Mouse (Mus musculus) midbrain, embryonic 13.5 days (tissue): Measurements from ENCODE around the gene Lyz1. TPM values are rescaled to one million over a fixed set of nuclear protein-coding genes. Genes with fewer than 3 reads are reported as not detected.

Source experiments
- ATAC-seq: fragments of 200-750 bp; cut with Nextera tagmentation; 2 replicates; pipeline ENCODE4 v1.8.0; 2017; ENCODE audit warnings: mild to moderate bottlenecking, moderate TSS enrichment, moderate library complexity
- H3K27ac ChIP-seq: fragments of 300-500 bp; sonication (generic); 2 replicates; pipeline ENCODE4 v1.5.1; 2015; ENCODE audit warnings: inconsistent platforms, mild to moderate bottlenecking, moderate library complexity
- H3K27me3 ChIP-seq: fragments of 300-500 bp; sonication (generic); 2 replicates; pipeline ENCODE4 v1.6.1; 2015; ENCODE audit warnings: mild to moderate bottlenecking, inconsistent platforms
- H3K36me3 ChIP-seq: fragments of 300-500 bp; sonication (generic); 2 replicates; pipeline ENCODE4 v1.6.1; 2015; ENCODE audit warnings: mild to moderate bottlenecking, inconsistent platforms
- H3K4me1 ChIP-seq: fragments of 300-500 bp; sonication (generic); replicated peaks from 2 replicates; pipeline ENCODE4 v1.6.1; 2015; ENCODE audit warnings: inconsistent platforms
- H3K4me2 ChIP-seq: fragments of 300-500 bp; sonication (generic); replicated peaks from 2 replicates; pipeline ENCODE4 v1.6.1; 2015; ENCODE audit warnings: moderate library complexity, mild to moderate bottlenecking, inconsistent platforms
- H3K4me3 ChIP-seq: fragments of 300-500 bp; sonication (generic); replicated peaks from 2 replicates; pipeline ENCODE4 v1.5.1; 2015; ENCODE audit warnings: mild to moderate bottlenecking, inconsistent platforms
- H3K9ac ChIP-seq: fragments of 300-500 bp; sonication (generic); replicated peaks from 2 replicates; pipeline ENCODE4 v1.6.1; 2015; ENCODE audit warnings: mild to moderate bottlenecking, inconsistent platforms
- H3K9me3 ChIP-seq: fragments of 300-500 bp; sonication (generic); 2 replicates; pipeline ENCODE4 v1.6.1; 2016; ENCODE audit warnings: mild to moderate bottlenecking, inconsistent platforms
- WGBS: fragments of 180-500 bp; shearing (Covaris S2); methylation state at CpG from one replicate; pipeline ENCODE4 v1.1.7; 2015; 5-methylcytosine and 5-hydroxymethylcytosine counted together
- polyA plus RNA-seq: library from polyadenylated mRNA; unstranded; fragments of >200 nt; fragmentation: Nextera tagmentation; extraction: Ambion mirVana; gene quantifications from 2 replicates; pipeline ENCODE4 v1.2.1, GENCODE M21; 2015

Lyz1 gene
- not detected in 2 replicates for polyA plus RNA-seq

DNA sequence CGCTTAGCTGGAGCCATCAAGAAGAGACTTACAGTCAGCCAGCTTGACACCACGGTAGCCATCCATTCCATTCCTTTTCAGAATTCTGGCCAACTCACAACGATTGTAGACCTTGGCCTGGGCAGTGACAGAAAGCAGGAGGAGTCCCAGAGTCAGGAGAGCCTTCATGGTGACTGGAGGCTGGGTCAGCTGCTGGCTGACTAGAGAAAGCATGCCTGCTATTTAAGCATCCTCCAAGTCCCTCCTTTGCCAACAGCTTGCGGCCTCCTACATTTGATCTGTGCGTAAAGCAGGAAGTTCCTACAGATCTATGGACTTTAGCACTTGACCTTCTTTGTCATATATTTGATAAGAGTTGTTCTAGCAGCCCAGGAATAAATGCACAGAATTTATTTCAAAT is at the start of gene Lyz1:
TSS of gene Lyz1 (minus strand) at position 198 of the 400 bp plus-strand sequence.
- H3K36me3 ChIP-seq = no peaks in the 10 kb centered on the region
- no peak within 1 kb of the TSS for H3K4me2 ChIP-seq
- ATAC-seq = no peak
- H3K27ac ChIP-seq = no peak within 1 kb of the TSS
- no peaks in the 10 kb centered on the region for H3K9me3 ChIP-seq
- no peak within 1 kb of the TSS for H3K4me3 ChIP-seq
- no peaks in the 10 kb centered on the region for H3K4me1 ChIP-seq
- H3K9ac ChIP-seq = no peak within 1 kb of the TSS
- no peaks in the 10 kb centered on the region for H3K27me3 ChIP-seq
- 75% methylated on average over 5 of the region's 5 CpGs for WGBS

- 81% methylated on average over 2 of the region's 2 CpGs for WGBS
These were observed 49.7 kb upstream of the Lyz1 start for GRCm38 (mm10) chr10:117342406-117342805.

DNA sequence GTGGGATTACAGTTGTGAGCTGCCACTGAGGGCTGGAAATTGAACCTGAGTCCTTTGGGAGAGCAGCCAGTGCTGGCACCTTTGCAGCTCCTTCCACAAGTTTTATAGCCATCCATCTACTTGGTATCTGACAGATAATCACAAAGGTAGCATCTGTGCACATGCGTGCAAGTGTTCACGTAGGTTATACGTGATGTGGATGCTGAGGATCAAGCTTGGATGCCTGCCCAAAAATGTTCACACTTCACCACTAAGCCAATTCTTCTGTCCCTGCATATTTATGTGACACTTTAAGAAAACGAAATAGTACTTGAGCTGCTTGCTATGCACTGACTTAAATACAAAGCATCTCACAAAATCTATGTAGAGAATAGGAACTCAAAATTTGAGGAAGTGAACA is 48.4 kb upstream of the Lyz1 start:
- Histone ChIP-seq H3K9ac (no peak overlapping the region), H3K27me3 (no peaks in the 10 kb centered on the region), H3K4me3 (no peak overlapping the region), H3K27ac (no peak overlapping the region), H3K4me2 (no peak overlapping the region), H3K4me1 (no peaks in the 10 kb centered on the region), H3K9me3 (no peaks in the 10 kb centered on the region), H3K36me3 (no peaks in the 10 kb centered on the region)
- no peak for ATAC-seq
- 87% methylated on average over 4 of the region's 4 CpGs for WGBS

More at GRCm38 (mm10) chr10:117342406-117342805, 49.7 kb upstream of the Lyz1 start:
- H3K9ac ChIP-seq = no peak overlapping the region
- no peaks in the 10 kb centered on the region for H3K9me3 ChIP-seq
- no peak for ATAC-seq
- H3K36me3 ChIP-seq = no peaks in the 10 kb centered on the region
- H3K27me3 ChIP-seq = no peaks in the 10 kb centered on the region
- H3K27ac ChIP-seq = no peak overlapping the region
- no peak overlapping the region for H3K4me2 ChIP-seq
- no peaks in the 10 kb centered on the region for H3K4me1 ChIP-seq
- H3K4me3 ChIP-seq = no peak overlapping the region

DNA sequence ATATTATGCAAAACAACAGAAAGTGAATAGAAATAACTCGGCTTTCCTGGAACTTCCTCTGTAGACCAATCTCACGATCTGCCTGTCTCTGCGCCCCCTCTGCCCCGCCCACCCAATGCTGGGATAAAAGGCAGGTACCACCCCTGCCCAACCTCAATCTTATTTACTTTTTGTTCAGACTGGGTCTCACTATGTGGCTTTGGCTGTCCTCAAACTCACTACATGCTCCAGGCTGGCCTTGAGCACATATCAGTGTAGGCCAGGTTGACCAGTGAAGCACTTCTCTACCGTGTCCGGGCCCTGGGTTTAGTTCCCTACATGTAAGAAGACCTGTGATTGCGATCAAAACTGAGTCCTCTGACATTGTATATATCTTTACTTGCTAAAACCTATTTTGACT is 46.6 kb upstream of the Lyz1 start:
- H3K36me3 ChIP-seq = no peaks in the 10 kb centered on the region
- H3K4me3 ChIP-seq = no peak overlapping the region
- no peak overlapping the region for H3K9ac ChIP-seq
- H3K9me3 ChIP-seq = no peaks in the 10 kb centered on the region
- H3K4me2 ChIP-seq = no peak overlapping the region
- ATAC-seq = no peak
- peaks cover 3% of the 10 kb centered on the region; the same call in 1 of the 2 replicates for H3K4me1 ChIP-seq
- WGBS = 83% methylated on average over 7 of the region's 7 CpGs
- H3K27ac ChIP-seq = no peak overlapping the region
- no peaks in the 10 kb centered on the region for H3K27me3 ChIP-seq

DNA sequence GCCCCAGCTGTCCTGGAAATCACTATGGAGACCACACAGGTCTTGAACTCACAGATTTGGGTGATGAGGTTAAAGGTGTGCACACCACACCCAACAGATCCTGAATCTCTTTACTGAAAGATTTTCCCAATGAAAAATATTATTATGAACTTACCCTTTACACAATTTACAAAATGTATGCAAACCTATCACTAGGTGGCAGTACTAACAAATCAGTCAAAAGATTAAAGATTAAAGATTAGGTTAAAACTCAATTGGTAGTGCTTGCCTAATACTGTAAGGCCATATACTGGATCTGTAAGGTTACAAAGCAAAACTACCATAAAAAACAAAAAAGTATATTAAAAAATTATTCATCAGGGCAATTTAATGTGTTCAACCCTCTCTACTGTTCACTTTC is 45.3 kb upstream of the Lyz1 start:
- Histone ChIP-seq H3K9me3 (no peaks in the 10 kb centered on the region), H3K4me3 (no peak overlapping the region), H3K9ac (no peak overlapping the region), H3K27me3 (no peaks in the 10 kb centered on the region), H3K4me2 (no peak overlapping the region), H3K36me3 (no peaks in the 10 kb centered on the region), H3K27ac (no peak overlapping the region), H3K4me1 (peaks cover 3% of the 10 kb centered on the region; the same call in 1 of the 2 replicates)
- no peak for ATAC-seq

GRCm38 (mm10) chr10:117335649-117336048 is 43.0 kb upstream of the Lyz1 start:
- Histone ChIP-seq H3K9ac (no peak overlapping the region), H3K4me3 (no peak overlapping the region), H3K4me1 (peaks cover 3% of the 10 kb centered on the region; the same call in 1 of the 2 replicates), H3K4me2 (no peak overlapping the region), H3K36me3 (no peaks in the 10 kb centered on the region), H3K9me3 (no peaks in the 10 kb centered on the region), H3K27me3 (no peaks in the 10 kb centered on the region), H3K27ac (peak overlapping the region; percentile 19; the same call in 1 of the 2 replicates)
- peak; percentile 57 for ATAC-seq
- 39% methylated on average over 4 of the region's 4 CpGs for WGBS

DNA sequence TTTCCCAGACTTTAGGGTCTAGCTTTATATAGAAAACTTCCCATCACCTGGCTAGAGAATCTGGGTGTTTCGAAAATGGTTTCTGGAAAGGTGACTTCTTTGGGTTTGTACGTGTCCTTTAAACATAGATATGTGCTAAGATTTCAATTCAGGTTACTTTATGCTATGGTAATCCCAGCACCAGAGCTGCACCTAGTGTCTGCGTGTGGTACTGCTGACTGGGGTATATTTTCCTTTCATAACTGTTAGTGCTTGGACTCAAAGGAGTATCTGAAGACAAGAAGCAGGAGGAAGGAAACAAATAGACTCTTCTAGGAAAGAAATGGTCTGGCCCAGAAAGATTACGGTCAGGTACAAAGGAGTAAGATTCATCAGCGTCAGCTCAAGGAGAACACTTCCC is 37.9 kb upstream of the Lyz1 start:
- H3K4me1 ChIP-seq = peaks cover under 1% of the 10 kb centered on the region; the same call in 1 of the 2 replicates
- H3K4me2 ChIP-seq = no peak overlapping the region
- H3K36me3 ChIP-seq = no peaks in the 10 kb centered on the region
- no peak overlapping the region for H3K4me3 ChIP-seq
- no peak for ATAC-seq
- no peaks in the 10 kb centered on the region for H3K27me3 ChIP-seq
- 80% methylated on average over 5 of the region's 5 CpGs for WGBS
- no peaks in the 10 kb centered on the region for H3K9me3 ChIP-seq
- no peak overlapping the region for H3K27ac ChIP-seq
- H3K9ac ChIP-seq = no peak overlapping the region

DNA sequence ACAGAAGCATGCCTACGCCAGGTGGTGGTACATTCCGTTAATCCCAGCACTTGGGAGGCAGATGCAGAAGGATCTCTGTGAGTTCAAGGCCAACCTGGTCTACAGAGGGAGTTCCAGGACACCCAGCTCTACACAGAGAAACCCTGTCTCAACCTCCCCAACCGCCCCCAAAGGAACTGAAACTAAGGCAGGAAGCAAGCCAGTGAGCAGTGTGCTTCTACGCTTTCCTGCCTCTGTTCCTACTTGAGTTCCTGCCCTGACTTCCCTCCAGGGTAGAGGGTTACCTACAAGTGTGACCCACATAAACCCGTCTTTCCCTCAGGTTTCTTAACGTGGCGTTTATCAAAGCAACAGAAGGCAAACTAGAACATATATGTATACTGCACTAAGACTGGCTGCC is 31.1 kb upstream of the Lyz1 start:
- Histone ChIP-seq H3K36me3 (no peaks in the 10 kb centered on the region), H3K27ac (no peak overlapping the region)
- WGBS = 95% methylated on average over 7 of the region's 7 CpGs

DNA sequence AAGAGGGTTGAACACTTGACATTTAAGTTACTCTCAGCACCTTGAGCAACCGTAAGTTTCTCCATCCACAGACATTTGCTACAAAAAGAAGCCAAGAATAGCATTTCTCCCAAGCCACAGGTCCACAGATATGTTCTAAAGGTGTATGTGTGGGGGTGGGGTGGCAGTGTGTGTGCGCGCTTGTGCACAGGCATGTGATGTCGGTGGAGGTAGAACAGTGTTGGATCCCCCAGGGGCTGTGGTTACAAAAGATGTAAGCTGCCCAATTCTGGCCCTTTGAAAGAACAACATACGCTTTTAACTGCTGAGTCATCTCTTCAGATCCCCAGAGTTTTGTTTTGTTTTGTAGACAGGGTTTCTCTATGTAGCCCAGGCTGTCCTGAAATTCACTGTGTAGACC is 30.0 kb upstream of the Lyz1 start:
- H3K36me3 ChIP-seq = no peaks in the 10 kb centered on the region
- WGBS = 96% methylated on average over 5 of the region's 5 CpGs
- H3K27me3 ChIP-seq = no peaks in the 10 kb centered on the region
- H3K27ac ChIP-seq = no peak overlapping the region
- H3K4me3 ChIP-seq = no peak overlapping the region
- no peak for ATAC-seq
- no peaks in the 10 kb centered on the region for H3K4me1 ChIP-seq
- 0 out of 2 replicates have a peak, but pooled peaks cover 4% of the 10 kb centered on the region for H3K9me3 ChIP-seq
- H3K4me2 ChIP-seq = no peak overlapping the region
- H3K9ac ChIP-seq = no peak overlapping the region

More for the DNA sequence above, 31.1 kb upstream of the Lyz1 start:
- Histone ChIP-seq H3K27me3 (no peaks in the 10 kb centered on the region), H3K4me2 (no peak overlapping the region), H3K9me3 (0 out of 2 replicates have a peak, but pooled peaks cover 4% of the 10 kb centered on the region), H3K4me1 (no peaks in the 10 kb centered on the region), H3K4me3 (no peak overlapping the region), H3K9ac (no peak overlapping the region)
- no peak for ATAC-seq

- Histone ChIP-seq H3K4me3 (no peak overlapping the region), H3K9ac (no peak overlapping the region), H3K9me3 (0 out of 2 replicates have a peak, but pooled peaks cover 4% of the 10 kb centered on the region), H3K4me2 (no peak overlapping the region), H3K36me3 (no peaks in the 10 kb centered on the region), H3K27me3 (no peaks in the 10 kb centered on the region), H3K4me1 (no peaks in the 10 kb centered on the region), H3K27ac (no peak overlapping the region)
- 63% methylated on average over 3 of the region's 3 CpGs for WGBS
- ATAC-seq = no peak
These were observed 27.9 kb upstream of the Lyz1 start for GRCm38 (mm10) chr10:117320571-117320981.

DNA sequence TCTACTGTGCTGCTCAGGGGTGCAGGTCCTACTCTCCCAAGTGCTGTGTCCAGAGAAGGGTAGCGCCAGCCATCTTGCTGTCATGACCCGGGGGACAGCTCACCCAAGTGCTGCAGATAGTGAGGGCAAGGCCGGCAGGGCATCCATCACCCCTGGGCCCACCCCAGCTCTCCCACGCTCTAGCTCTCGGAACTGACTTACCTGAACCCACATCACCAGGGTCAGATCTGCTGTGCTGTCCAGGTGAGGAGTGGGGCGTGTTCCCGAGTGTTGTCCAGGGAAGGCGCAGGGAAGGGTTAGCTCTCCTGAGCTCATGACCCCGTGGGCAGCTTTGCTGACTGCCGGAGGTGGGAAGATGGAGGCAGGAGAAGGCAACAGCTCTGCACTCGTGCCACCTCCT is 23.7 kb upstream of the Lyz1 start:
- ATAC-seq = 0 out of 2 replicates have a peak, but pooled peaks have one; percentile 43
- 92% methylated on average over 11 of the region's 11 CpGs for WGBS

DNA sequence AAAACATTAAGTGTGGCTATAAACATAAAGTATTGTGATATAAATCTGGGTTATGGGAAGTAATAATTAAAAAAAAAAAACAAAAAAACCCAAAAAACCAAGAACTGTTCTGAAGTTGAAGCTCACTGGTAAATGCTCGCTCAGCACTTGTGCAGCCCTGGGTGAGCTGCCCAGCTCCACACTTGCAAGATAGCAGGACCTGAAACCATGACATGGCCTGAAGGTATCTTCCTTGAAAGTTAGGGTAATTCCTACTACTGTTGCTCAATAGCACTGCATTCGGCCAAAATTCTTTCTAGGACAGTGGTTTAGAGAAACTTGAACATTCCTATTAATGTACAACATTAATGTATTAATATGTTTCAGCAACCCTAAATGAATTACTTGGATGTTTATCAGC is 20.5 kb upstream of the Lyz1 start:
- no peak overlapping the region for H3K27ac ChIP-seq

More for the DNA sequence above, 23.7 kb upstream of the Lyz1 start:
- H3K36me3 ChIP-seq = no peaks in the 10 kb centered on the region
- H3K27me3 ChIP-seq = no peaks in the 10 kb centered on the region
- no peaks in the 10 kb centered on the region for H3K4me1 ChIP-seq
- H3K4me2 ChIP-seq = no peak overlapping the region
- no peak overlapping the region for H3K27ac ChIP-seq
- no peaks in the 10 kb centered on the region for H3K9me3 ChIP-seq
- no peak overlapping the region for H3K4me3 ChIP-seq
- H3K9ac ChIP-seq = no peak overlapping the region

GRCm38 (mm10) chr10:117312168-117312567 is 19.5 kb upstream of the Lyz1 start:
- Histone ChIP-seq H3K27me3 (no peaks in the 10 kb centered on the region), H3K4me2 (no peak overlapping the region), H3K4me1 (no peaks in the 10 kb centered on the region), H3K9ac (no peak overlapping the region), H3K27ac (no peak overlapping the region), H3K4me3 (no peak overlapping the region), H3K36me3 (no peaks in the 10 kb centered on the region), H3K9me3 (no peaks in the 10 kb centered on the region)
- 83% methylated on average over 8 of the region's 8 CpGs for WGBS
- no peak for ATAC-seq

More for the DNA sequence above, 20.5 kb upstream of the Lyz1 start:
- H3K4me3 ChIP-seq = no peak overlapping the region
- H3K36me3 ChIP-seq = no peaks in the 10 kb centered on the region
- no peaks in the 10 kb centered on the region for H3K4me1 ChIP-seq
- no peak overlapping the region for H3K4me2 ChIP-seq
- no peak for ATAC-seq
- H3K27me3 ChIP-seq = no peaks in the 10 kb centered on the region
- H3K9me3 ChIP-seq = no peaks in the 10 kb centered on the region
- 89% methylated on average over 2 of the region's 2 CpGs for WGBS
- H3K9ac ChIP-seq = no peak overlapping the region
